8 mouse cellular contexts compared by ENCODE assay signal in the genomic region with DNA sequence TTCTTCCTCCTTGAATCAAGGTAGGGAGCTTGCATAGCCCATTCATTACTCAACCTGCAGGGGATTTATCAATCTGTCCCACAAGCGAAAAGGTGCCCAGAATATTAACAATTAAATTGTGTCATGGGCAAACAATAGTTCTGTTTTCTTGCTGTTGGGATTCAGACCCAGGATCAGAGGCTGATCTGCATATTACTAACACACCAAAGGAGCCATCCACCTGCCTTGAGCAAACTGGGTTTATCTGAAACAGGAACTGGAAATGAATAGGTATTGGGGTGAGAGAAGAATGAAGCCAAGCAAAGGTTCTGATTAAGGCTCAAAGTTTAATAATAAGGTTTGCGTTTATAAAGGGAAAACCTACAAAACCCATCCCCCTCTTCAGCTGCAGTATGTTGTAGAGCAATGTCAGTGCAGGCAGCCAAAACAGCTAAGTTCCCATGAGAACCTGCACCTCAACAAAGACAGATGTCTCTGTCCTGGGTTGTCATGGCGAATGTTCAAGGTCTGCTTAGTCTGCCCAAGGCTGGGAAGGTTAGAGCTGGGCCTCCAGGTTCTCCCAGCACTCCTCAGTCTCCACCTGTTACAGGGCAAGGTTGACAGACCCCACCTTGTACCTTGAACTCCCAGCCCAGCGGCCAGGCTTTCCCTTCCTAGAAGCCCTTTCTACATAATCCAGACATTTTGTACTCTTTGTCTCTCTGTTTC. TPM values are rescaled to one million over a fixed set of nuclear protein-coding genes. Genes with fewer than 3 reads are reported as not detected.
DNase-seq lines count a peak whose midpoint lies in the region; ATAC-seq and TF ChIP-seq lines count a peak whose summit lies in the region.
"Not testable (repeated sequence)": the region's sequence is repeated elsewhere in the genome, so short reads cannot be mapped to it uniquely, and the experiment has no call there.

No protein-coding gene starts in this region.

- not testable (repeated sequence) for TF ChIP-seq POLR2A in bone marrow macrophage, adult 2 months (IDR thresholded peaks at IDR 0.05; ENCODE audit: borderline replicate concordance, low read depth, low read length)

- not testable (repeated sequence) for H3K9me3 ChIP-seq in E14TG2a.4 (ENCODE audit: low read length); forebrain, embryonic 10.5 days; heart, embryonic 16.5 days (replicated peaks; ENCODE audit: control insufficient read depth, low read length); kidney, embryonic 14.5 days (ENCODE audit: control insufficient read depth, low read length); liver, embryonic 15.5 days (replicated peaks); midbrain, embryonic 14.5 days (ENCODE audit: control insufficient read depth, low read length); stomach, embryonic 16.5 days (replicated peaks; ENCODE audit: control insufficient read depth, low read length)

- H3K9ac ChIP-seq in heart, embryonic 16.5 days (ENCODE audit: low read length); kidney, embryonic 14.5 days (ENCODE audit: low read depth, low read length); liver, embryonic 15.5 days; midbrain, embryonic 14.5 days (replicated peaks; ENCODE audit: low read length); stomach, embryonic 16.5 days (ENCODE audit: low read length): not testable (repeated sequence)

- not testable (repeated sequence) for H3K36me3 ChIP-seq in E14TG2a.4 (ENCODE audit: insufficient read depth, low read length); forebrain, embryonic 10.5 days (replicated peaks); heart, embryonic 16.5 days (ENCODE audit: control insufficient read depth, insufficient read depth); kidney, embryonic 14.5 days (ENCODE audit: control insufficient read depth, insufficient read depth, low read length); liver, embryonic 15.5 days (replicated peaks); midbrain, embryonic 14.5 days (ENCODE audit: control insufficient read depth, insufficient read depth, low read length); stomach, embryonic 16.5 days (ENCODE audit: control insufficient read depth, insufficient read depth, low read length)

- not testable (repeated sequence) for TF ChIP-seq CTCF in E14TG2a.4 (conservative IDR thresholded peaks at IDR 0.05; ENCODE audit: low read length); bone marrow macrophage, adult 2 months (IDR thresholded peaks at IDR 0.05; ENCODE audit: low read depth, low read length)

- H3K4me1 ChIP-seq in E14TG2a.4 (replicated peaks; ENCODE audit: low read depth, low read length); bone marrow macrophage, adult 2 months (ENCODE audit: control insufficient read depth, insufficient read depth, low read length); forebrain, embryonic 10.5 days; heart, embryonic 16.5 days (ENCODE audit: control insufficient read depth, insufficient read depth, low read length); kidney, embryonic 14.5 days (ENCODE audit: control insufficient read depth, insufficient read depth, low read length); liver, embryonic 15.5 days (replicated peaks); midbrain, embryonic 14.5 days (ENCODE audit: control insufficient read depth, insufficient read depth, low read length); stomach, embryonic 16.5 days (ENCODE audit: control insufficient read depth, insufficient read depth, low read length): not testable (repeated sequence)

- H3K4me3 ChIP-seq in E14TG2a.4 (replicated peaks; ENCODE audit: low read length): peak overlapping the region; percentile 85
- H3K4me3 ChIP-seq in bone marrow macrophage, adult 2 months (ENCODE audit: insufficient read depth, low read length): peak overlapping the region; percentile 82
- H3K4me3 ChIP-seq in forebrain, embryonic 10.5 days: peak overlapping the region; percentile 66
- peak overlapping the region; percentile 66 for H3K4me3 ChIP-seq in heart, embryonic 16.5 days (ENCODE audit: low read length)
- peak overlapping the region; percentile 67; the same call in 1 of the 2 replicates for H3K4me3 ChIP-seq in kidney, embryonic 14.5 days (ENCODE audit: low read length)
- H3K4me3 ChIP-seq in liver, embryonic 15.5 days (replicated peaks): peak overlapping the region; percentile 66
- H3K4me3 ChIP-seq in midbrain, embryonic 14.5 days (replicated peaks; ENCODE audit: low read depth, low read length): peak overlapping the region; percentile 49
- peak overlapping the region; percentile 77 for H3K4me3 ChIP-seq in stomach, embryonic 16.5 days (replicated peaks; ENCODE audit: low read length)

- WGBS in forebrain, embryonic 10.5 days: 63% methylated on average over 4 of the region's 4 CpGs
- WGBS in heart, embryonic 16.5 days: 58% methylated on average over 4 of the region's 4 CpGs
- 68% methylated on average over 4 of the region's 4 CpGs for WGBS in kidney, embryonic 14.5 days
- 48% methylated on average over 4 of the region's 4 CpGs for WGBS in liver, embryonic 15.5 days (ENCODE audit: insufficient replicate concordance)
- 69% methylated on average over 4 of the region's 4 CpGs for WGBS in midbrain, embryonic 14.5 days
- 39% methylated on average over 4 of the region's 4 CpGs for WGBS in stomach, embryonic 16.5 days

- H3K4me2 ChIP-seq in heart, embryonic 16.5 days (ENCODE audit: low read depth, low read length): peak overlapping the region; percentile 57
- not testable (repeated sequence) for H3K4me2 ChIP-seq in kidney, embryonic 14.5 days (replicated peaks; ENCODE audit: low read depth, low read length)
- H3K4me2 ChIP-seq in liver, embryonic 15.5 days: peak overlapping the region; percentile 66
- H3K4me2 ChIP-seq in midbrain, embryonic 14.5 days (ENCODE audit: low read length): peak overlapping the region; percentile 63
- peak overlapping the region; percentile 57 for H3K4me2 ChIP-seq in stomach, embryonic 16.5 days (ENCODE audit: low read depth, low read length)

- ATAC-seq in heart, embryonic 16.5 days (replicated peaks; ENCODE audit: extremely low read depth, insufficient read depth, low FRiP score): not testable (repeated sequence)
- peak; percentile 13; the same call in 1 of the 2 replicates for ATAC-seq in kidney, embryonic 14.5 days (ENCODE audit: low FRiP score, low TSS enrichment)
- peak; percentile 5; the same call in 1 of the 2 replicates for ATAC-seq in liver, embryonic 15.5 days (ENCODE audit: insufficient read depth)
- 0 out of 2 replicates have a peak, but pooled peaks have one; percentile 38 for ATAC-seq in midbrain, embryonic 14.5 days (ENCODE audit: low FRiP score, low TSS enrichment)
- 0 out of 2 replicates have a peak, but pooled peaks have one; percentile 31 for ATAC-seq in stomach, embryonic 16.5 days (ENCODE audit: insufficient read depth, low FRiP score)

- H3K27ac ChIP-seq in bone marrow macrophage, adult 2 months (ENCODE audit: insufficient read depth, low read depth, low read length); heart, embryonic 16.5 days (ENCODE audit: low read length); kidney, embryonic 14.5 days (ENCODE audit: low read depth, low read length); liver, embryonic 15.5 days (replicated peaks); midbrain, embryonic 14.5 days (replicated peaks; ENCODE audit: low read depth, low read length): not testable (repeated sequence)
- H3K27ac ChIP-seq in forebrain, embryonic 10.5 days: peak overlapping the region; percentile 74; the same call in 1 of the 2 replicates
- H3K27ac ChIP-seq in stomach, embryonic 16.5 days (ENCODE audit: low read length): 0 out of 2 replicates have a peak overlapping the region, but pooled peaks have one; percentile 23

- not testable (repeated sequence) for DNase-seq in forebrain, embryonic 10.5 days (ENCODE audit: extremely low spot score, low spot score)
- DNase-seq in midbrain, embryonic 14.5 days: peak; percentile 8

- H3K27me3 ChIP-seq in E14TG2a.4 (ENCODE audit: insufficient read depth, low read length); forebrain, embryonic 10.5 days (ENCODE audit: poor library complexity, severe bottlenecking); heart, embryonic 16.5 days (ENCODE audit: control insufficient read depth, insufficient read depth, low read length); kidney, embryonic 14.5 days (ENCODE audit: control insufficient read depth, insufficient read depth, low read length); liver, embryonic 15.5 days; midbrain, embryonic 14.5 days (ENCODE audit: control insufficient read depth, insufficient read depth, low read length); stomach, embryonic 16.5 days (ENCODE audit: control insufficient read depth, insufficient read depth, low read length): not testable (repeated sequence)

RNA-seq across cellular contexts. Expression of a gene that starts 0.5 kb away (rescaled TPM):
- polyA plus RNA-seq in bone marrow macrophage, adult 2 months (2012; ENCODE audit: insufficient read depth, insufficient read length, missing spikeins): 10.5 and 12.2 TPM in 2 replicates
- polyA plus RNA-seq in forebrain, embryonic 10.5 days (2016; fragmentation: Nextera tagmentation; extraction: Ambion mirVana): 10.1 and 10.9 TPM in 2 replicates
- polyA plus RNA-seq in heart, embryonic 16.5 days (2015; fragmentation: Nextera tagmentation; extraction: Ambion mirVana): 5.1 and 5.3 TPM in 2 replicates
- polyA plus RNA-seq in kidney, embryonic 14.5 days (2014; fragmentation: Nextera tagmentation; extraction: Ambion mirVana): 13.4 and 16.6 TPM in 2 replicates
- 3.4 and 4.2 TPM in 2 replicates for polyA plus RNA-seq in liver, embryonic 15.5 days (2015; fragmentation: Nextera tagmentation; extraction: Ambion mirVana)
- 3.8 and 4.5 TPM in 2 replicates for polyA plus RNA-seq in midbrain, embryonic 14.5 days (2014; fragmentation: Nextera tagmentation; extraction: Ambion mirVana)
- 12.5 and 12.7 TPM in 2 replicates for polyA plus RNA-seq in stomach, embryonic 16.5 days (2015; fragmentation: Nextera tagmentation; extraction: Ambion mirVana)
